Mouse (Mus musculus) bone marrow macrophage, adult 2 months (primary cell): ENCODE data around the gene Hbq1a. TPM values are rescaled to one million over a fixed set of nuclear protein-coding genes. Genes with fewer than 3 reads are reported as not detected.

Experiments
- H3K27ac ChIP-seq: 2 replicates; pipeline ENCODE4 v1.5.1; 2012; ENCODE audit warnings: low read depth, low read length; ENCODE audit not compliant: insufficient read depth
- H3K4me1 ChIP-seq: 2 replicates; pipeline ENCODE4 v1.6.1; 2012; ENCODE audit warnings: low read length; ENCODE audit not compliant: control insufficient read depth, insufficient read depth
- H3K4me3 ChIP-seq: 2 replicates; pipeline ENCODE4 v1.5.1; 2012; ENCODE audit warnings: mild to moderate bottlenecking, low read length, moderate library complexity; ENCODE audit not compliant: insufficient read depth
- CTCF ChIP-seq: IDR thresholded peaks from 2 replicates; pipeline ENCODE4 v1.5.1; 2012; ENCODE audit warnings: low read depth, mild to moderate bottlenecking, low read length, moderate library complexity
- POLR2A ChIP-seq: IDR thresholded peaks from 2 replicates; pipeline ENCODE4 v1.6.1; 2012; ENCODE audit warnings: mild to moderate bottlenecking, low read depth, low read length, borderline replicate concordance
- polyA plus RNA-seq: library from polyadenylated mRNA; stranded (reverse); fragments of >200 nt; gene quantifications from 2 replicates; pipeline ENCODE4 v1.2.4, GENCODE M21; 2012; ENCODE audit not compliant: missing spikeins, insufficient read depth, insufficient read length

Gene Hbq1a
- polyA plus RNA-seq, 1 experiment = not detected

GRCm38 (mm10) chr11:32300279-32301267 lies 704 bp downstream of the Hbq1a start:
- TF ChIP-seq CTCF (no peak), POLR2A (no peak)
- Histone ChIP-seq H3K27ac (no peak overlapping the region), H3K4me3 (peak overlapping the region; percentile 59)

DNA sequence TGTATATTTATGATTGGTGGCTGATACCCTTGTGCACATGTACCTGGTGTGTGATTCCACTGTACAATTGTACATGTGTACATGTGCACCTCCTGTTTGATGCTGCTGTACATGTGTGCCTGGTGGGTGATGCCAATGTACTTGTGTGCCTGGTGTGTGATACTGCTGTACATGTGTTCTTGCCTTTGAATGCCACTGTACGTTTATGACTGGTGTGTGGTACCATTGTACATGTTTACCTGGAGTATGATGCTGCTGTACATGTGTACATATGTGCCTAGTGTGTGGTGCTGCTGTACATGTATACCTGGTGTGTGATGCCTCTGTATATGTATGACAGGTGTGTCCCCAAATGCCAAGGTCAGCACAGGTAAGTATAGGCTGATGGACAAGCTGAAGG lies 1.6 kb downstream of the Hbq1a start:
- H3K4me3 ChIP-seq = no peak overlapping the region
- H3K4me1 ChIP-seq = peaks cover 4% of the 10 kb centered on the region
- no peak overlapping the region for H3K27ac ChIP-seq
- TF ChIP-seq POLR2A (no peak), CTCF (no peak)

More at GRCm38 (mm10) chr11:32300279-32301267, 704 bp downstream of the Hbq1a start:
- peaks cover 4% of the 10 kb centered on the region for H3K4me1 ChIP-seq

GRCm38 (mm10) chr11:32302824-32303419 lies 3.1 kb downstream of the Hbq1a start:
- Histone ChIP-seq H3K4me3 (no peak overlapping the region), H3K27ac (no peak overlapping the region), H3K4me1 (peaks cover 4% of the 10 kb centered on the region)
- TF ChIP-seq CTCF (no peak), POLR2A (no peak)

DNA sequence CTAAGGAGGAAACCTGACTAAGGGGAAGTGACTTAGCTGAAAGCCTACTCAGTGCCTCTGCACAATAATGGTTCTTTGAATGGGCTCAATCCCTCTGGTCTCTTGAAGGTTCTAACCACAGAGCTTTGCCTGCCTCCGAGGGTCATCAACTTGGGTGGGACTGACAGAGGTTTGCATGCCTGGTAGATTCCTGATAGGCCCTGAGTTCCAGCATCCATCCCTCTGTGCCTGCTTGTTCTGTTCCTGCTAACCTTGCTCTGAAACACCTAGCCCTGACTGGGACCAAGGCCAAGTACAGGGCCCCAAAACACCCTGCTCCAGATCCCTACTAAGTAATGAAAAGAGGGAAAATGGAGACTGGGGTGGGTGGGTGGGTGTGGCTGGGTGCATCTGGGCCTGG lies 3.6 kb downstream of the Hbq1a start:
- Histone ChIP-seq H3K4me1 (peaks cover 4% of the 10 kb centered on the region), H3K4me3 (no peak overlapping the region)

DNA sequence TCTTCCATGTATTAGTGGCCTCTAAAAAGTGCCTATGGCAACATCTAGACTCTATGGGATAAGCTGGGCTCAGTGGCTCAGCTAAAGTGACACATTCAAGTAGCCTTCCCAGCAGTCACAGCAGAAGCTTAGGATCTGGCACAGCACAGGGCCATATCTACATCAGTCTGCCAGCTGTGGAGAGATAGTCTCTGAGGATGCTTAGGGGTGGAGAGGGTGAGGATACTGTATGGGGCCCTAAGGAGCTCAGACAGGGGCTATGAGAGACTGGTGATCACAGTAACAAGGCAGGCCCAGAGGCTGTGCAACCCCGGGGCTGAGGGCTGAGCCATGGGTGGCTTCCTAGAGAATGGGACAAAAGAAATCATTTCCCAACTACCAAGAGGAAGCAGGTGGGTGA lies 7.1 kb downstream of the Hbq1a start:
- TF ChIP-seq CTCF (no peak), POLR2A (no peak)
- Histone ChIP-seq H3K4me1 (0 out of 2 replicates have a peak, but pooled peaks cover 2% of the 10 kb centered on the region), H3K4me3 (no peak overlapping the region), H3K27ac (no peak overlapping the region)

More for the DNA sequence above, 3.6 kb downstream of the Hbq1a start:
- no peak overlapping the region for H3K27ac ChIP-seq
- TF ChIP-seq POLR2A (no peak), CTCF (no peak)

DNA sequence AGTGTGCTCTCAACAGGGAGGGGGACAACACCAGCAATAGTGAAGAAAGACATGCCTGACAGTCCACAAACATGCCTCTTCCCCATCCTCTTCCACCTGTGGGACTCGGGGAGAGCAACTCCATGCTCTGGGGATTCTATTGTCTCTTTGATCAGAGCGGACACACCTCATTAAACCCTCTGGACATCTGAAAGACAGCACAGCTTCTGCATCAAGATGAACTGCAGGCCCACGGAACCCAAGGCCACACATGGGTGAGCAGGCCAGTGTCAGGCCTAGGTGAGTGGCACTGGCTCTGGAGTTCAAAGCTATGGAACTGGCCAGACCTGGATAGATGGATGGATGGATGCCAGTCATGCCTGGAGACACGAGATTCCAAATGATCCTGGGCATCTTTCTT lies 9.6 kb downstream of the Hbq1a start:
- Histone ChIP-seq H3K4me3 (no peak overlapping the region), H3K4me1 (0 out of 2 replicates have a peak, but pooled peaks cover 2% of the 10 kb centered on the region), H3K27ac (no peak overlapping the region)
- TF ChIP-seq CTCF (no peak), POLR2A (no peak)

- Histone ChIP-seq H3K4me3 (no peak overlapping the region), H3K27ac (no peak overlapping the region), H3K4me1 (0 out of 2 replicates have a peak, but pooled peaks cover 2% of the 10 kb centered on the region)
- TF ChIP-seq POLR2A = no peak
- no peak for TF ChIP-seq CTCF
These were observed 10.1 kb downstream of the Hbq1a start for GRCm38 (mm10) chr11:32309928-32310327.

- no peak overlapping the region for H3K27ac ChIP-seq
- peaks cover 2% of the 10 kb centered on the region; the same call in 1 of the 2 replicates for H3K4me1 ChIP-seq
- no peak for TF ChIP-seq POLR2A
- no peak for TF ChIP-seq CTCF
- no peak overlapping the region for H3K4me3 ChIP-seq
These were observed 16.1 kb downstream of the Hbq1a start for GRCm38 (mm10) chr11:32316009-32316408.

DNA sequence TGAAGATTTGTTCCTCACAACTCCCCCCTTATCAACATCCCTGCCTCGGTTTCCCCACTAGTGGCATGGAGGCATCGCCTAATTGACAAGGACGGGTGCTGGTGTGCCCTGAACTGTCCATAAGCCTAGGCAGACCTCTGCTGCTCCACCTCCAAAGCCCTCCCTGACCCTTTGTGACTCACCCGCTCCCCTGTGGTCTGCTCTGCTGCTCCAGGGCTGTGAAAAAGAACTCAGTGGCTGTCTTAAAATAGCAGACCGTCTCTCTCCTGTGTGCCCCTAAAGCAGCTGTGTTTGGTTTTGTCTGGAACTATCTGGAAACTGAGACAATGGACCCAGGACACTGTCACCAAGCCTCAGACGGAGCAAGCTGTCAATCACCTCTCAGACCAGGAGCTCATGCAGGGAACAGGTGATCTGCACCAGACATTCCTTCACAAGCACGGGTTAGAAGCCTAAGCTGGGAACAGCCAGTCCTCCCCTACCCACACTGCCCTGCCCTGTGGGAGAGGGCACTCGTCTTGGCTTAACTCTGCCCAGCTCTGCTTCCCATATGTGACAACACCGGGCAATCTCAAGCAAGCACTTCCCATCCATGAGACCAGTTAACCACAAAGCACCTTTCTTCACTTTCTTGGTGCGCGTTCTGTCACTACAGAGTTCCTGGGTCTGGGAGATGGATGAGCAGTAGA lies 20.8 kb downstream of the Hbq1a start:
- Histone ChIP-seq H3K4me3 (no peak overlapping the region), H3K27ac (no peak overlapping the region), H3K4me1 (peaks cover 9% of the 10 kb centered on the region)
- TF ChIP-seq CTCF (no peak), POLR2A (no peak)
